Mouse (Mus musculus): ENCODE data around the gene C1qa. TPM values are rescaled to one million over a fixed set of nuclear protein-coding genes. Genes with fewer than 3 reads are reported as not detected.
A peak's percentile ranks its signal among the peaks of the same experiment; 100 is the strongest.

Gene C1qa
- total RNA-seq, 1 experiment, result not detected

- in situ Hi-C loops (cut with MboI; ENCODE audit: low sequenced_read_pairs in 2 of 2, unreplicated experiment in 2 of 2), result no loop called here
- Histone ChIP-seq H3K9me3 (ENCODE audit: control insufficient read depth, insufficient read depth, low read depth, low read length) (no peaks in the 10 kb centered on the region), H3K4me3 (ENCODE audit: insufficient read depth in 1 of 2, low read depth in 1 of 2, low read length in 2 of 2, poor library complexity in 1 of 2, severe bottlenecking in 1 of 2) (no peak overlapping the region), H3K27ac (ENCODE audit: insufficient read depth, low read depth, low read length, poor library complexity, severe bottlenecking) (no peak overlapping the region), H3K36me3 (ENCODE audit: control insufficient read depth, insufficient read depth, low read length, poor library complexity, severe bottlenecking) (no peaks in the 10 kb centered on the region), H3K9ac (ENCODE audit: insufficient read depth, low read depth, low read length, poor library complexity, severe bottlenecking) (no peak overlapping the region), H3K4me1 (ENCODE audit: control insufficient read depth in 2 of 2, insufficient read depth in 2 of 2, low read length in 2 of 2, poor library complexity in 1 of 2) (peaks cover 0 to 9% of the 10 kb centered on the region in 2 experiments; a peak in 2 of 4 replicates)
- TF ChIP-seq MAFK (IDR thresholded peaks at IDR 0.05; ENCODE audit: insufficient read depth, low read depth, low read length), result no peak
- no peak for TF ChIP-seq ZC3H11A (IDR thresholded peaks at IDR 0.05; ENCODE audit: borderline replicate concordance, low read depth, low read length)
- TF ChIP-seq HCFC1 (IDR thresholded peaks at IDR 0.05; ENCODE audit: borderline replicate concordance, insufficient read depth, low read length), result no peak
- no peak for TF ChIP-seq ZNF384 (IDR thresholded peaks at IDR 0.05; ENCODE audit: low read depth, low read length)
- no peak for TF ChIP-seq CHD2 (IDR thresholded peaks at IDR 0.05; ENCODE audit: low read depth, low read length)
- DNase-seq (ENCODE audit: low read depth, low spot score), result no peak
Observed at GRCm38 (mm10) chr4:136868371-136868770, 30.2 kb downstream of the C1qa start.

- no peak overlapping the region for H3K4me3 ChIP-seq (ENCODE audit: insufficient read depth in 1 of 2, low read depth in 1 of 2, low read length in 2 of 2, poor library complexity in 1 of 2, severe bottlenecking in 1 of 2)
Observed at GRCm38 (mm10) chr4:136867690-136868345, 30.8 kb downstream of the C1qa start.

GRCm38 (mm10) chr4:136865531-136865930 is 33.1 kb downstream of the C1qa start:
- Histone ChIP-seq H3K4me1 (ENCODE audit: control insufficient read depth in 2 of 2, insufficient read depth in 2 of 2, low read length in 2 of 2, poor library complexity in 1 of 2) (peaks cover 0 to 9% of the 10 kb centered on the region in 2 experiments; a peak in 2 of 4 replicates), H3K36me3 (ENCODE audit: control insufficient read depth, insufficient read depth, low read length, poor library complexity, severe bottlenecking) (no peaks in the 10 kb centered on the region), H3K9ac (ENCODE audit: insufficient read depth, low read depth, low read length, poor library complexity, severe bottlenecking) (no peak overlapping the region), H3K9me3 (ENCODE audit: control insufficient read depth, insufficient read depth, low read depth, low read length) (no peaks in the 10 kb centered on the region), H3K4me3 (ENCODE audit: insufficient read depth in 1 of 2, low read depth in 1 of 2, low read length in 2 of 2, poor library complexity in 1 of 2, severe bottlenecking in 1 of 2) (no peak overlapping the region), H3K27ac (ENCODE audit: insufficient read depth, low read depth, low read length, poor library complexity, severe bottlenecking) (no peak overlapping the region)
- TF ChIP-seq HCFC1 (IDR thresholded peaks at IDR 0.05; ENCODE audit: borderline replicate concordance, insufficient read depth, low read length), result no peak
- TF ChIP-seq CHD2 (IDR thresholded peaks at IDR 0.05; ENCODE audit: low read depth, low read length), result no peak
- no peak for TF ChIP-seq ZC3H11A (IDR thresholded peaks at IDR 0.05; ENCODE audit: borderline replicate concordance, low read depth, low read length)
- TF ChIP-seq ZNF384 (IDR thresholded peaks at IDR 0.05; ENCODE audit: low read depth, low read length), result no peak
- TF ChIP-seq MAFK (IDR thresholded peaks at IDR 0.05; ENCODE audit: insufficient read depth, low read depth, low read length), result no peak
- in situ Hi-C loops (cut with MboI; ENCODE audit: low sequenced_read_pairs in 2 of 2, unreplicated experiment in 2 of 2), result no loop called here
- DNase-seq (ENCODE audit: low read depth, low spot score), result no peak

More at GRCm38 (mm10) chr4:136867690-136868345, 30.8 kb downstream of the C1qa start:
- Histone ChIP-seq H3K4me1 (ENCODE audit: control insufficient read depth in 2 of 2, insufficient read depth in 2 of 2, low read length in 2 of 2, poor library complexity in 1 of 2) (peaks cover 0 to 9% of the 10 kb centered on the region in 2 experiments; a peak in 2 of 4 replicates), H3K36me3 (ENCODE audit: control insufficient read depth, insufficient read depth, low read length, poor library complexity, severe bottlenecking) (no peaks in the 10 kb centered on the region), H3K27ac (ENCODE audit: insufficient read depth, low read depth, low read length, poor library complexity, severe bottlenecking) (no peak overlapping the region), H3K9ac (ENCODE audit: insufficient read depth, low read depth, low read length, poor library complexity, severe bottlenecking) (no peak overlapping the region), H3K9me3 (ENCODE audit: control insufficient read depth, insufficient read depth, low read depth, low read length) (no peaks in the 10 kb centered on the region)
- in situ Hi-C loops (cut with MboI; ENCODE audit: low sequenced_read_pairs in 2 of 2, unreplicated experiment in 2 of 2), result no loop called here
- DNase-seq (ENCODE audit: low read depth, low spot score), result peak; percentile 31
- TF ChIP-seq CHD2 (IDR thresholded peaks at IDR 0.05; ENCODE audit: low read depth, low read length) (no peak), ZNF384 (IDR thresholded peaks at IDR 0.05; ENCODE audit: low read depth, low read length) (no peak), ZC3H11A (IDR thresholded peaks at IDR 0.05; ENCODE audit: borderline replicate concordance, low read depth, low read length) (no peak), MAFK (IDR thresholded peaks at IDR 0.05; ENCODE audit: insufficient read depth, low read depth, low read length) (no peak), HCFC1 (IDR thresholded peaks at IDR 0.05; ENCODE audit: borderline replicate concordance, insufficient read depth, low read length) (no peak)

- DNase-seq (ENCODE audit: low read depth, low spot score), result no peak
- Histone ChIP-seq H3K27ac (ENCODE audit: insufficient read depth, low read depth, low read length, poor library complexity, severe bottlenecking) (no peak overlapping the region), H3K36me3 (ENCODE audit: control insufficient read depth, insufficient read depth, low read length, poor library complexity, severe bottlenecking) (no peaks in the 10 kb centered on the region), H3K4me1 (ENCODE audit: control insufficient read depth in 2 of 2, insufficient read depth in 2 of 2, low read length in 2 of 2, poor library complexity in 1 of 2) (peaks cover 0 to 9% of the 10 kb centered on the region in 2 experiments; a peak in 2 of 4 replicates), H3K4me3 (ENCODE audit: insufficient read depth in 1 of 2, low read depth in 1 of 2, low read length in 2 of 2, poor library complexity in 1 of 2, severe bottlenecking in 1 of 2) (no peak overlapping the region), H3K9me3 (ENCODE audit: control insufficient read depth, insufficient read depth, low read depth, low read length) (no peaks in the 10 kb centered on the region), H3K9ac (ENCODE audit: insufficient read depth, low read depth, low read length, poor library complexity, severe bottlenecking) (no peak overlapping the region)
- TF ChIP-seq ZNF384 (IDR thresholded peaks at IDR 0.05; ENCODE audit: low read depth, low read length) (no peak), CHD2 (IDR thresholded peaks at IDR 0.05; ENCODE audit: low read depth, low read length) (no peak), MAFK (IDR thresholded peaks at IDR 0.05; ENCODE audit: insufficient read depth, low read depth, low read length) (no peak), HCFC1 (IDR thresholded peaks at IDR 0.05; ENCODE audit: borderline replicate concordance, insufficient read depth, low read length) (no peak)
- in situ Hi-C loops (cut with MboI; ENCODE audit: low sequenced_read_pairs in 2 of 2, unreplicated experiment in 2 of 2), result no loop called here
Observed at GRCm38 (mm10) chr4:136864751-136865470, 33.7 kb downstream of the C1qa start.

Measured in ES-E14 (cell line).